Mouse (Mus musculus): ENCODE measurements around the gene Gli3.

DNA sequence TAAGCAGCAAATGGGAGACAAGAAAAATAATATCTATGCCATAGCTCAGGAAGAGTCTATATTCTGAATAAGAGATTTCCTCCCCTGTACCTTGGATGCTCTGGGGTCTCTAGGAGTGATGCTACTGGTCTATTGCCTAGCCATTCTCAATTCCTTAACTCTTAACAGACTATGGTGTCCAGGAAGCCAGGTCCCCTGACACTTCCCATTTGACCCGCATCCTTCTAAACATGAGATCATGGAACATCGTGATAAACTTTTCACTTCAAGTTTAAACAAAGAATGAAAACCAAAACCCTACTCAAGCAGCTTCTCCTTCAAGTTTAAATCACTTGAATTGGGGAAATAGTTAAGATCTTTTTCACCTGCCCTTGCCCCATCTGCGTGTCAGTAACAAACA is 279.3 kb downstream of the Gli3 start:
- TF ChIP-seq CTCF (IDR thresholded peaks at IDR 0.05; ENCODE audit: control insufficient read depth, insufficient read depth, insufficient read length) (no peak), MAX (IDR thresholded peaks at IDR 0.05) (no peak), USF1 (IDR thresholded peaks at IDR 0.05; ENCODE audit: low read depth) (no peak), MYOD1 (IDR thresholded peaks at IDR 0.05; ENCODE audit: control insufficient read depth, insufficient read length, low read depth) (no peak)
